Mouse (Mus musculus) bone marrow macrophage, adult 2 months (primary cell): ENCODE results near the gene Fcer1g.

Experiments used
- CTCF ChIP-seq: IDR thresholded peaks from 2 replicates; pipeline ENCODE4 v1.5.1; 2012; ENCODE audit warnings: low read depth, mild to moderate bottlenecking, low read length, moderate library complexity
- POLR2A ChIP-seq: IDR thresholded peaks from 2 replicates; pipeline ENCODE4 v1.6.1; 2012; ENCODE audit warnings: mild to moderate bottlenecking, low read depth, low read length, borderline replicate concordance

GRCm38 (mm10) chr1:171234126-171234525, at the start of gene Fcer1g:
- TF ChIP-seq CTCF (no peak), POLR2A (no peak)
